Mouse (Mus musculus): ENCODE data around the gene Nemp1.

DNA sequence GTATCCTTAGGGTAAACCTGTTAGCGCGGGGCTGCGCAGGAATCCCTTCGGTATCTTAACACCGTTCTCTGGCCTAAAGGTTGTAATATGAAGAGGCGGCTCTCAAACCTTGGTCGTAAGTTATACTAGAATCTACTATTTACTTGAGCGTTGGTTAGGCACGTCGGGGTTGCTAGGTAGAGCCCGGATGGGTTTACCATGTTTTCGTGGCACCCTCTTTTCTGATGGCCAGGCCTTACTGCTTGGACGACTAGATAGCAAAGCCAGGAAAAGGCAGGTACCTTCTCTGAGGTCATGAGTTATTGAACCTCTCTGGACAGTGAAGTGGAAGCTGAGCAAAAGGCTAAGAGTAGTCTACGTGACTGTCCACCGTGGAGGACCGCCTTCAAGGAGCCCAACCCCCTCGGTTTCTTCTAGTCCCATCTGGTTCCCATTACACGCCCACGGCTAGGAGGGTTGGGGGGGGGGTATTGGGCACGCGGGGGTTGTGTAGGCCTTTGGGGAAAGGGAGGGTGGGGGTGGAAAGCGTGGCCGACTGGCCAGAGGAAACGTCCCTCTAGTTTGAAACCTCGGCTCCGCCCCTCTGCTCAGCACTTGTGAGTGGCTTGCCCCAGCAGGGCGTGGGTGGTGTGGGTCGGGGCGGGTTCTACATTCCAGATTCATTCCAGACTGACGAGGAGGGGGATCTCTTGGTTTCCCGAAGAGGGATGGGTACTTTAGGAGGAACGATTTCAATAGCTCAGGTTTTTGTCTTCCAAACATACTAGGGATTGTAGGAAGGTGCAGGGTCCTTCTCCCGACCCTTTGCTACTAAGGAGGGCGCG is 780 bp downstream of the Nemp1 start:
- TF ChIP-seq CTCF (IDR thresholded peaks at IDR 0.05; ENCODE audit: low read depth) (no peak), EP300 (IDR thresholded peaks at IDR 0.05; ENCODE audit: low read depth) (no peak)
